Mouse (Mus musculus) MEL (cell line): Measurements from ENCODE around the gene Gm12184. TPM values are rescaled to one million over a fixed set of nuclear protein-coding genes. Genes with fewer than 3 reads are reported as not detected.
A peak's percentile ranks its signal among the peaks of the same experiment; 100 is the strongest.
"Not testable (repeated sequence)": the region's sequence is repeated elsewhere in the genome, so short reads cannot be mapped to it uniquely, and the experiment has no call there.

ENCODE experiments used
- DNase-seq: peaks from one replicate; pipeline ENCODE4 v3.0.0; 2011; ENCODE audit warnings: low read depth, low spot score
- H3K27ac ChIP-seq: 2 replicates; pipeline ENCODE4 v1.5.1; 2012; ENCODE audit warnings: low read depth, mild to moderate bottlenecking, control low read depth, low read length, moderate library complexity; ENCODE audit not compliant: control insufficient read depth
- H3K27me3 ChIP-seq, 2 experiments: fragments of 150-350 bp in 1 of 2; sonication (generic) in 1 of 2; 2 replicates each; pipeline ENCODE4 v1.6.1; 2012; ENCODE audit warnings: low read length in 2 of 2, mild to moderate bottlenecking in 2 of 2, improper control_type of control experiment in 1 of 2, moderate library complexity in 1 of 2; ENCODE audit not compliant: insufficient read depth in 2 of 2, control insufficient read depth in 1 of 2
- H3K36me3 ChIP-seq, 2 experiments: 2 replicates each; pipeline ENCODE4 v1.6.1; 2012 to 2014; ENCODE audit warnings: low read length in 2 of 2, improper control_type of control experiment in 1 of 2, inconsistent platforms in 1 of 2, mild to moderate bottlenecking in 1 of 2; ENCODE audit not compliant: insufficient read depth in 2 of 2, control insufficient read depth in 1 of 2
- H3K4me1 ChIP-seq, 2 experiments: fragments of 150-350 bp in 1 of 2; sonication (generic) in 1 of 2; 2 replicates each; pipeline ENCODE4 v1.6.1; 2012; ENCODE audit warnings: low read length in 2 of 2, improper control_type of control experiment in 1 of 2, mild to moderate bottlenecking in 1 of 2; ENCODE audit not compliant: insufficient read depth in 2 of 2, control insufficient read depth in 1 of 2
- H3K4me3 ChIP-seq, 2 experiments: fragments of 150-350 bp in 1 of 2; sonication (generic) in 1 of 2; 2 replicates each; pipeline ENCODE4 v1.5.1; 2012; ENCODE audit warnings: low read depth in 2 of 2, low read length in 2 of 2, mild to moderate bottlenecking in 2 of 2, moderate library complexity in 2 of 2, control low read depth in 1 of 2, improper control_type of control experiment in 1 of 2; ENCODE audit not compliant: control insufficient read depth in 1 of 2, insufficient read depth in 1 of 2
- H3K79me2 ChIP-seq: 2 replicates; pipeline ENCODE4 v1.6.1; 2012; ENCODE audit warnings: mild to moderate bottlenecking, low read length, moderate library complexity; ENCODE audit not compliant: control insufficient read depth, poor library complexity, insufficient read depth
- H3K9ac ChIP-seq: 2 replicates; pipeline ENCODE4 v1.6.1; 2012; ENCODE audit warnings: low read depth, mild to moderate bottlenecking, control low read depth, low read length, moderate library complexity; ENCODE audit not compliant: control insufficient read depth, poor library complexity, severe bottlenecking
- H3K9me3 ChIP-seq: fragments of 150-350 bp; sonication (generic); replicated peaks from 2 replicates; pipeline ENCODE4 v1.6.1; 2012; ENCODE audit warnings: mild to moderate bottlenecking, low read length, improper control_type of control experiment, moderate library complexity; ENCODE audit not compliant: insufficient read depth
- BHLHE40 ChIP-seq: IDR thresholded peaks from 2 replicates; pipeline ENCODE4 v1.6.1; 2012; ENCODE audit warnings: low read depth, mild to moderate bottlenecking, inconsistent platforms, low read length, improper control_type of control experiment, borderline replicate concordance
- CHD2 ChIP-seq: IDR thresholded peaks from 2 replicates; pipeline ENCODE4 v1.6.1; 2011; ENCODE audit warnings: low read length, improper control_type of control experiment
- EP300 ChIP-seq, 2 experiments: IDR thresholded peaks; 2 replicates each; pipeline ENCODE4 v1.6.1; 2011; ENCODE audit warnings: improper control_type of control experiment in 2 of 2, low read length in 2 of 2, low read depth in 1 of 2, mild to moderate bottlenecking in 1 of 2
- GABPA ChIP-seq: IDR thresholded peaks from 2 replicates; pipeline ENCODE4 v1.6.1; 2012; ENCODE audit warnings: low read depth, mild to moderate bottlenecking, inconsistent platforms, low read length, improper control_type of control experiment, moderate library complexity
- GATA1 ChIP-seq: IDR thresholded peaks from 2 replicates; pipeline ENCODE4 v1.6.1; 2011; ENCODE audit warnings: low read depth, low read length, improper control_type of control experiment
- JUND ChIP-seq: IDR thresholded peaks from 2 replicates; pipeline ENCODE4 v1.6.1; 2011; ENCODE audit warnings: low read depth, mild to moderate bottlenecking, improper control_type of control experiment, low read length
- MAFK ChIP-seq: IDR thresholded peaks from 2 replicates; pipeline ENCODE4 v1.6.1; 2011; ENCODE audit warnings: low read depth, mild to moderate bottlenecking, low read length, improper control_type of control experiment, borderline replicate concordance
- MAX ChIP-seq: IDR thresholded peaks from 2 replicates; pipeline ENCODE4 v1.6.1; 2011; ENCODE audit warnings: low read length, improper control_type of control experiment
- MAZ ChIP-seq: IDR thresholded peaks from 2 replicates; pipeline ENCODE4 v1.6.1; 2012; ENCODE audit warnings: low read depth, mild to moderate bottlenecking, inconsistent platforms, low read length, improper control_type of control experiment
- MEF2A ChIP-seq: IDR thresholded peaks from 2 replicates; pipeline ENCODE4 v1.6.1; 2014; ENCODE audit warnings: low read depth, mild to moderate bottlenecking, inconsistent platforms, low read length, improper control_type of control experiment; ENCODE audit not compliant: poor library complexity, insufficient replicate concordance, severe bottlenecking; ENCODE audit errors: extremely low read depth
- MYC ChIP-seq: IDR thresholded peaks from 2 replicates; pipeline ENCODE4 v1.6.1; 2011; ENCODE audit warnings: low read depth, mild to moderate bottlenecking, low read length, improper control_type of control experiment, moderate library complexity
- NELFE ChIP-seq: IDR thresholded peaks from 2 replicates; pipeline ENCODE4 v1.6.1; 2011; ENCODE audit warnings: low read depth, low read length, improper control_type of control experiment
- POLR2A ChIP-seq, 2 experiments: IDR thresholded peaks; 2 replicates each; pipeline ENCODE4 v1.6.1; 2011 to 2012; ENCODE audit warnings: low read length in 2 of 2, mild to moderate bottlenecking in 2 of 2, control low read depth in 1 of 2, improper control_type of control experiment in 1 of 2, low read depth in 1 of 2, moderate library complexity in 1 of 2; ENCODE audit not compliant: control insufficient read depth in 1 of 2, insufficient read depth in 1 of 2, poor library complexity in 1 of 2
- POLR2AphosphoS2 ChIP-seq: IDR thresholded peaks from 2 replicates; pipeline ENCODE4 v1.6.1; 2011; ENCODE audit warnings: low read length, improper control_type of control experiment
- POLR2AphosphoS5 ChIP-seq: IDR thresholded peaks from 2 replicates; pipeline ENCODE4 v1.6.1; 2012; ENCODE audit warnings: low read depth, borderline replicate concordance, mild to moderate bottlenecking, inconsistent platforms, low read length, moderate library complexity, mixed read lengths
- RCOR1 ChIP-seq: IDR thresholded peaks from 2 replicates; pipeline ENCODE4 v1.6.1; 2012; ENCODE audit warnings: low read depth, mild to moderate bottlenecking, inconsistent platforms, low read length, improper control_type of control experiment
- SMC3 ChIP-seq: IDR thresholded peaks from 2 replicates; pipeline ENCODE4 v1.6.1; 2011; ENCODE audit warnings: low read depth, low read length, improper control_type of control experiment
- TAL1 ChIP-seq: IDR thresholded peaks from 2 replicates; pipeline ENCODE4 v1.6.1; 2012; ENCODE audit warnings: mild to moderate bottlenecking, inconsistent platforms, low read length, moderate library complexity, mixed read lengths
- TBP ChIP-seq: IDR thresholded peaks from 2 replicates; pipeline ENCODE4 v1.8.0; 2011; ENCODE audit warnings: low read depth, low read length, improper control_type of control experiment
- UBTF ChIP-seq: IDR thresholded peaks from 2 replicates; pipeline ENCODE4 v1.6.1; 2012; ENCODE audit warnings: low read depth, mild to moderate bottlenecking, inconsistent platforms, low read length, improper control_type of control experiment, moderate library complexity, borderline replicate concordance; ENCODE audit not compliant: insufficient read depth
- ZC3H11A ChIP-seq: IDR thresholded peaks from 2 replicates; pipeline ENCODE4 v1.6.1; 2012; ENCODE audit warnings: low read depth, mild to moderate bottlenecking, inconsistent platforms, low read length, improper control_type of control experiment
- ZMIZ1 ChIP-seq: IDR thresholded peaks from 2 replicates; pipeline ENCODE4 v1.6.1; 2012; ENCODE audit warnings: low read depth, mild to moderate bottlenecking, inconsistent platforms, low read length, improper control_type of control experiment, moderate library complexity
- ZNF384 ChIP-seq: IDR thresholded peaks from 2 replicates; pipeline ENCODE4 v1.6.1; 2012; ENCODE audit warnings: low read depth, mild to moderate bottlenecking, inconsistent platforms, low read length, improper control_type of control experiment
- polyA plus RNA-seq, 2 experiments: library from polyadenylated mRNA; stranded (reverse) in 1 of 2; unstranded in 1 of 2; fragments of >175 nt in 1 of 2; fragments of >200 nt in 1 of 2; gene quantifications; 2 replicates each; pipeline versions ENCODE4 v1.2.1 to v1.2.4; 2012; ENCODE audit warnings: low replicate concordance in 2 of 2, low read depth in 1 of 2; ENCODE audit not compliant: insufficient read length in 2 of 2, insufficient read depth in 1 of 2, missing spikeins in 1 of 2
- total RNA-seq: library from RNA; depleted of rRNA; stranded (reverse); fragments of 300-350 nt; gene quantifications from 2 replicates; pipeline ENCODE4 v1.2.3, GENCODE M21; 2012; rRNA removed

Gene Gm12184
- 7.1 and 10.9 TPM in 2 replicates for total RNA-seq
- 10 to 100 TPM in 1 of 2 experiments, not detected in 1; 15.3 TPM for polyA plus RNA-seq

- 0 out of 2 replicates have a peak within 1 kb of the TSS, but pooled peaks have one; percentile 12 for H3K27ac ChIP-seq
Observed at GRCm38 (mm10) chr11:48825979-48826751, at the start of gene Gm12184, which contains the start of gene Trim7. Gene Gm12184, minus strand, starts transcription at chr11:48826655. Gene Trim7, plus strand, starts transcription at chr11:48826140.

GRCm38 (mm10) chr11:48875343-48875837 lies 48.9 kb upstream of the Gm12184 start:
- peak; percentile 47 for DNase-seq

More at GRCm38 (mm10) chr11:48825979-48826751, at the start of gene Gm12184, which contains the start of gene Trim7:
- Histone ChIP-seq H3K4me1 (peaks cover 0 to 23% of the 10 kb centered on the region in 2 experiments; a peak in 2 of 4 replicates), H3K4me3 (peak within 1 kb of the TSS; percentile 57 to 67), H3K9ac (peak within 1 kb of the TSS; percentile 58)
- not testable (repeated sequence) for DNase-seq, H3K79me2 ChIP-seq, H3K36me3 ChIP-seq, H3K27me3 ChIP-seq, H3K9me3 ChIP-seq

GRCm38 (mm10) chr11:48874465-48874864 lies 48.0 kb upstream of the Gm12184 start:
- peak overlapping the region; percentile 4; the same call in 1 of the 2 replicates for H3K9ac ChIP-seq
- H3K27ac ChIP-seq, result peak overlapping the region; percentile 95
- peaks cover 16% of the 10 kb centered on the region; the same call in 1 of the 2 replicates for H3K79me2 ChIP-seq
- H3K27me3 ChIP-seq, result no peaks in the 10 kb centered on the region
- H3K9me3 ChIP-seq, result no peaks in the 10 kb centered on the region
- H3K4me3 ChIP-seq, result peak overlapping the region in 1 of 2 experiments; percentile 86; a peak in 2 of 4 replicates
- H3K4me1 ChIP-seq, result peaks cover 6 to 24% of the 10 kb centered on the region in 2 experiments
- DNase-seq, result peak; percentile 92
- H3K36me3 ChIP-seq, result peaks cover 0 to 12% of the 10 kb centered on the region in 2 experiments; a peak in 2 of 4 replicates
- TF ChIP-seq MYC (peak; percentile 87; the same call in 1 of the 2 replicates), TAL1 (no peak), POLR2AphosphoS2 (no peak), GATA1 (peak; percentile 71), EP300 (IDR thresholded peaks at IDR 0.05; ENCODE audit: low read depth in 1 of 2, low read length in 2 of 2) (peak in 1 of 2 experiments; percentile 34; a peak in 1 of 4 replicates), JUND (peak; percentile 80; the same call in 1 of the 2 replicates), ZC3H11A (peak; percentile 96), MEF2A (no peak), MAFK (no peak), ZMIZ1 (no peak), MAZ (peak; percentile 68; the same call in 1 of the 2 replicates), MAX (peak; percentile 74), BHLHE40 (peak; percentile 61; the same call in 1 of the 2 replicates), SMC3 (peak; percentile 98), UBTF (no peak), NELFE (peak; percentile 21; the same call in 1 of the 2 replicates), POLR2A (IDR thresholded peaks at IDR 0.05; ENCODE audit: control insufficient read depth in 1 of 2, insufficient read depth in 1 of 2, low read depth in 1 of 2, low read length in 2 of 2, poor library complexity in 1 of 2) (no peak), CHD2 (no peak), ZNF384 (peak; percentile 88), GABPA (no peak), POLR2AphosphoS5 (no peak), RCOR1 (peak; percentile 63)

More at GRCm38 (mm10) chr11:48875343-48875837, 48.9 kb upstream of the Gm12184 start:
- H3K4me3 ChIP-seq, H3K9ac ChIP-seq, H3K27ac ChIP-seq, H3K27me3 ChIP-seq, H3K9me3 ChIP-seq: not testable (repeated sequence)
- H3K36me3 ChIP-seq, result peaks cover 0 to 12% of the 10 kb centered on the region in 2 experiments; a peak in 2 of 4 replicates
- peak; percentile 98 for TF ChIP-seq TBP
- peaks cover 6 to 19% of the 10 kb centered on the region in 2 experiments for H3K4me1 ChIP-seq
- peaks cover 12% of the 10 kb centered on the region; the same call in 1 of the 2 replicates for H3K79me2 ChIP-seq
